Mouse (Mus musculus): Measurements from ENCODE around the gene Il10rb.

Gene Il10rb

GRCm38 (mm10) chr16:91382261-91382790 is 23.6 kb upstream of the Il10rb start:
- DNase-seq (ENCODE audit: low spot score in 2 of 2) = no peak

- DNase-seq (ENCODE audit: low spot score in 2 of 2) = no peak
Measured at GRCm38 (mm10) chr16:91384221-91384620, 21.7 kb upstream of the Il10rb start.

- DNase-seq (ENCODE audit: low spot score in 2 of 2) = no peak
Measured at GRCm38 (mm10) chr16:91385621-91386020, 20.3 kb upstream of the Il10rb start.

GRCm38 (mm10) chr16:91386419-91387120 is 19.4 kb upstream of the Il10rb start:
- no peak for DNase-seq (ENCODE audit: low spot score in 2 of 2)

GRCm38 (mm10) chr16:91387121-91387486 is 18.9 kb upstream of the Il10rb start:
- no peak for DNase-seq (ENCODE audit: low spot score in 2 of 2)

GRCm38 (mm10) chr16:91390100-91390499 is 15.9 kb upstream of the Il10rb start:
- DNase-seq (ENCODE audit: low spot score in 2 of 2) = no peak

GRCm38 (mm10) chr16:91391421-91391820 is 14.5 kb upstream of the Il10rb start, which contains the start of gene Gm21970:
Gene Gm21970 (plus strand): TSS chr16:91391721.
- no peak for DNase-seq (ENCODE audit: low spot score in 2 of 2)

GRCm38 (mm10) chr16:91394826-91395410 is 11.0 kb upstream of the Il10rb start:
- no peak for DNase-seq (ENCODE audit: low spot score in 2 of 2)

- no peak for DNase-seq (ENCODE audit: low spot score in 2 of 2)
Measured at GRCm38 (mm10) chr16:91395633-91396392, 10.2 kb upstream of the Il10rb start.

- no peak for DNase-seq (ENCODE audit: low spot score in 2 of 2)
Measured at GRCm38 (mm10) chr16:91396844-91397537, 9.0 kb upstream of the Il10rb start.

GRCm38 (mm10) chr16:91398030-91398429 is 7.9 kb upstream of the Il10rb start:
- no peak for DNase-seq (ENCODE audit: low spot score in 2 of 2)

- no peak for DNase-seq (ENCODE audit: low spot score in 2 of 2)
Measured at GRCm38 (mm10) chr16:91398944-91399343, 7.0 kb upstream of the Il10rb start.

GRCm38 (mm10) chr16:91401569-91402165 is 4.3 kb upstream of the Il10rb start:
- no peak for DNase-seq (ENCODE audit: low spot score in 2 of 2)

- no peak for DNase-seq (ENCODE audit: low spot score in 2 of 2)
Measured at GRCm38 (mm10) chr16:91403784-91404183, 2.2 kb upstream of the Il10rb start.

GRCm38 (mm10) chr16:91404187-91404586 is 1.8 kb upstream of the Il10rb start:
- DNase-seq (ENCODE audit: low spot score in 2 of 2) = no peak

- no peak for DNase-seq (ENCODE audit: low spot score in 2 of 2)
Measured at GRCm38 (mm10) chr16:91404828-91405577, 961 bp upstream of the Il10rb start.

- DNase-seq (ENCODE audit: low spot score in 2 of 2) = peak in 1 of 2 experiments; percentile 28
Measured at GRCm38 (mm10) chr16:91406585-91407220, 739 bp downstream of the Il10rb start.

- DNase-seq (ENCODE audit: low spot score in 2 of 2) = no peak
Measured at GRCm38 (mm10) chr16:91413102-91413844, 7.3 kb downstream of the Il10rb start.

- peak; percentile 33 to 48 for DNase-seq (ENCODE audit: low spot score in 2 of 2)
Measured at GRCm38 (mm10) chr16:91415391-91416189, 9.6 kb downstream of the Il10rb start.

Measured in right cerebral cortex, postnatal 10 days (tissue).